12 mouse cellular contexts compared by ENCODE assay signal in genomic region chr9:119537823-119538222, GRCm38 (mm10). TPM values are rescaled to one million over a fixed set of nuclear protein-coding genes. Genes with fewer than 3 reads are reported as not detected.
DNase-seq lines count a peak whose midpoint lies in the region; ATAC-seq and TF ChIP-seq lines count a peak whose summit lies in the region.
"Had no signal": no experiment of that assay in that cellular context is flagged by ENCODE, and none has a peak within 500 bp of the region (broad histone marks: within the 10 kb centered on the region; RNA-seq: fewer than 3 reads in every experiment).

No protein-coding gene starts in this region.

- no peak overlapping the region for H3K4me3 ChIP-seq in cerebellum, adult 2 months (replicated peaks; ENCODE audit: insufficient read depth, low read depth, low read length)
- no peak overlapping the region for H3K4me3 ChIP-seq in hindbrain, embryonic 14.5 days (replicated peaks; ENCODE audit: low read length)
- H3K4me3 ChIP-seq in hindbrain, embryonic 11.5 days (ENCODE audit: low read depth, low read length), result no peak overlapping the region
- H3K4me3 ChIP-seq in midbrain, postnatal 0 days (ENCODE audit: low read depth, low read length), result no peak overlapping the region
- H3K4me3 ChIP-seq: limb, embryonic 12.5 days had no signal

- TF ChIP-seq CTCF in cerebellum, adult 2 months (IDR thresholded peaks at IDR 0.05; ENCODE audit: borderline replicate concordance, insufficient read depth, low read depth, low read length), result no peak
- no peak for TF ChIP-seq CTCF in midbrain, postnatal 0 days (IDR thresholded peaks at IDR 0.05)

- WGBS in cerebellum, adult 2 months, result 12% methylated on average over 4 of the region's 4 CpGs
- 64% methylated on average over 4 of the region's 4 CpGs for WGBS in hindbrain, embryonic 14.5 days
- WGBS in hindbrain, embryonic 11.5 days, result 78% methylated on average over 4 of the region's 4 CpGs
- 54% methylated on average over 4 of the region's 4 CpGs for WGBS in midbrain, postnatal 0 days

- H3K27me3 ChIP-seq in cerebellum, adult 2 months (ENCODE audit: control insufficient read depth, insufficient read depth, low read length), result no peaks in the 10 kb centered on the region
- 0 out of 2 replicates have a peak, but pooled peaks cover 8% of the 10 kb centered on the region for H3K27me3 ChIP-seq in hindbrain, embryonic 14.5 days (ENCODE audit: control insufficient read depth, insufficient read depth, low read length)
- 0 out of 2 replicates have a peak, but pooled peaks cover 2% of the 10 kb centered on the region for H3K27me3 ChIP-seq in hindbrain, embryonic 11.5 days (ENCODE audit: control insufficient read depth, insufficient read depth, low read length)
- peaks cover 90% of the 10 kb centered on the region for H3K27me3 ChIP-seq in midbrain, postnatal 0 days (ENCODE audit: insufficient read depth, low read length)

- no peak for TF ChIP-seq POLR2A in cerebellum, adult 2 months (IDR thresholded peaks at IDR 0.05; ENCODE audit: borderline replicate concordance, insufficient read depth, low read length)

- no peak overlapping the region for H3K27ac ChIP-seq in cerebellum, adult 2 months (ENCODE audit: insufficient read depth, low read length)
- no peak overlapping the region for H3K27ac ChIP-seq in hindbrain, embryonic 14.5 days
- no peak overlapping the region for H3K27ac ChIP-seq in hindbrain, embryonic 11.5 days (ENCODE audit: low read depth, low read length)
- H3K27ac ChIP-seq in midbrain, postnatal 0 days (ENCODE audit: low read depth, low read length), result no peak overlapping the region
- H3K27ac ChIP-seq: limb, embryonic 12.5 days had no signal

- H3K4me1 ChIP-seq in cerebellum, adult 2 months (ENCODE audit: control insufficient read depth, insufficient read depth, low read length), result peaks cover 7% of the 10 kb centered on the region
- no peaks in the 10 kb centered on the region for H3K4me1 ChIP-seq in hindbrain, embryonic 14.5 days (replicated peaks; ENCODE audit: control insufficient read depth, insufficient read depth, low read length)
- no peaks in the 10 kb centered on the region for H3K4me1 ChIP-seq in hindbrain, embryonic 11.5 days (replicated peaks; ENCODE audit: control insufficient read depth, insufficient read depth, low read length)
- H3K4me1 ChIP-seq in midbrain, postnatal 0 days (ENCODE audit: insufficient read depth, low read length), result no peaks in the 10 kb centered on the region
- H3K4me1 ChIP-seq: limb, embryonic 12.5 days had no signal

- no peaks in the 10 kb centered on the region for H3K36me3 ChIP-seq in hindbrain, embryonic 14.5 days (replicated peaks; ENCODE audit: control insufficient read depth, insufficient read depth)
- H3K36me3 ChIP-seq in hindbrain, embryonic 11.5 days (ENCODE audit: control insufficient read depth, insufficient read depth, low read length), result no peaks in the 10 kb centered on the region
- H3K36me3 ChIP-seq in midbrain, postnatal 0 days (ENCODE audit: insufficient read depth, low read length), result no peaks in the 10 kb centered on the region
- H3K36me3 ChIP-seq: G1E; limb, embryonic 12.5 days had no signal

- no peak overlapping the region for H3K4me2 ChIP-seq in hindbrain, embryonic 14.5 days (replicated peaks)
- no peak overlapping the region for H3K4me2 ChIP-seq in hindbrain, embryonic 11.5 days (replicated peaks; ENCODE audit: low read depth, low read length)
- H3K4me2 ChIP-seq in midbrain, postnatal 0 days (ENCODE audit: low read depth, low read length, poor library complexity, severe bottlenecking), result no peak overlapping the region
- H3K4me2 ChIP-seq: limb, embryonic 12.5 days had no signal

- peak; percentile 60; the same call in 1 of the 2 replicates for ATAC-seq in hindbrain, embryonic 14.5 days (ENCODE audit: low FRiP score)
- no peak for ATAC-seq in hindbrain, embryonic 11.5 days (ENCODE audit: low FRiP score)
- ATAC-seq in midbrain, postnatal 0 days (ENCODE audit: low FRiP score), result peak; percentile 44; the same call in 1 of the 2 replicates
- ATAC-seq: activated CD4-positive, CD25-positive, alpha-beta regulatory T cell, adult 4 months had no signal

- H3K9me3 ChIP-seq in hindbrain, embryonic 14.5 days (ENCODE audit: control insufficient read depth, low read length), result no peaks in the 10 kb centered on the region
- no peaks in the 10 kb centered on the region for H3K9me3 ChIP-seq in hindbrain, embryonic 11.5 days (ENCODE audit: control insufficient read depth, low read length)
- no peaks in the 10 kb centered on the region for H3K9me3 ChIP-seq in midbrain, postnatal 0 days (ENCODE audit: low read length)
- H3K9me3 ChIP-seq: limb, embryonic 12.5 days had no signal

- H3K9ac ChIP-seq in hindbrain, embryonic 14.5 days, result no peak overlapping the region
- no peak overlapping the region for H3K9ac ChIP-seq in hindbrain, embryonic 11.5 days (ENCODE audit: low read depth, low read length)
- no peak overlapping the region for H3K9ac ChIP-seq in midbrain, postnatal 0 days (replicated peaks; ENCODE audit: low read length, poor library complexity, severe bottlenecking)
- H3K9ac ChIP-seq: limb, embryonic 12.5 days had no signal

- peak; percentile 18 to 28 for DNase-seq in cerebellum, adult 2 months
- no peak for DNase-seq in cerebellum, adult 11 months
- DNase-seq in hindbrain, embryonic 14.5 days (ENCODE audit: low spot score), result peak; percentile 63
- no peak for DNase-seq in hindbrain, embryonic 11.5 days (ENCODE audit: low spot score)
- peak; percentile 46 for DNase-seq in right cerebral cortex, postnatal 14 days
- DNase-seq in right cerebral cortex, adult 18-20 months, result no peak
- peak; percentile 79 for DNase-seq in midbrain, postnatal 0 days (ENCODE audit: low spot score)
- no peak for DNase-seq in urinary bladder, adult 2 months (ENCODE audit: low spot score)
- DNase-seq: kidney, adult 9 months had no signal

RNA-seq across cellular contexts. Expression of gene Scn5a, which starts 41.0 kb away (rescaled TPM):
- 0.19 and 0.21 TPM in 2 replicates for polyA plus RNA-seq in cerebellum, adult 2 months (2012; rRNA removed)
- 0.12 and 0.20 TPM in 2 replicates for polyA plus RNA-seq in hindbrain, embryonic 14.5 days (2014; fragmentation: Nextera tagmentation; extraction: Ambion mirVana)
- polyA plus RNA-seq in hindbrain, embryonic 11.5 days (2014; fragmentation: Nextera tagmentation; extraction: Ambion mirVana), result 0.22 and 0.36 TPM in 2 replicates
- total RNA-seq in midbrain, postnatal 0 days (2014; rRNA removed), result 1.2 and 1.4 TPM in 2 replicates
- 0.36 and 0.38 TPM in 2 replicates for polyA plus RNA-seq in midbrain, postnatal 0 days (2015; fragmentation: Nextera tagmentation; extraction: Ambion mirVana)
- polyA plus RNA-seq in urinary bladder, adult 2 months (2012; rRNA removed), result 0.23 and 0.38 TPM in 2 replicates
- polyA plus RNA-seq: G1E had no signal

Comparison
In these comparisons a context has a peak if more than half of its experiments do, and no peak if none do; other contexts are left out.
1. DNase-seq: peak in cerebellum, adult 2 months (2 of 2), hindbrain, embryonic 14.5 days (single experiment), right cerebral cortex, postnatal 14 days (single experiment) and midbrain, postnatal 0 days (single experiment); none in cerebellum, adult 11 months (single experiment), hindbrain, embryonic 11.5 days (single experiment), right cerebral cortex, adult 18-20 months (single experiment) and urinary bladder, adult 2 months (single experiment).